Mouse (Mus musculus) kidney, adult 18-20 months (tissue): ENCODE data around the gene Nxph1.

Experiments used
- DNase-seq: peaks from one replicate; pipeline ENCODE4 v3.0.0; 2021

Nxph1 gene

GRCm38 (mm10) chr6:8948131-8948470 lies at the start of gene Nxph1:
Gene Nxph1 (plus strand): TSS chr6:8948431.
- DNase-seq, result no peak

GRCm38 (mm10) chr6:8900021-8900728 lies 48.1 kb upstream of the Nxph1 start:
- no peak for DNase-seq

- DNase-seq, result no peak
Measured at GRCm38 (mm10) chr6:8900729-8901122, 47.5 kb upstream of the Nxph1 start.

- DNase-seq, result no peak
Measured at GRCm38 (mm10) chr6:8907917-8908316, 40.3 kb upstream of the Nxph1 start.

GRCm38 (mm10) chr6:8913404-8913803 lies 34.8 kb upstream of the Nxph1 start:
- no peak for DNase-seq

GRCm38 (mm10) chr6:8914682-8915081 lies 33.5 kb upstream of the Nxph1 start:
- no peak for DNase-seq

- DNase-seq, result no peak
Measured at GRCm38 (mm10) chr6:8924481-8924880, 23.8 kb upstream of the Nxph1 start.

GRCm38 (mm10) chr6:8935241-8935640 lies 13.0 kb upstream of the Nxph1 start:
- no peak for DNase-seq

GRCm38 (mm10) chr6:8935705-8936104 lies 12.5 kb upstream of the Nxph1 start:
- no peak for DNase-seq

GRCm38 (mm10) chr6:8936168-8936567 lies 12.1 kb upstream of the Nxph1 start:
- no peak for DNase-seq

GRCm38 (mm10) chr6:8948471-8949411 lies 510 bp downstream of the Nxph1 start:
- peak; percentile 49 for DNase-seq

GRCm38 (mm10) chr6:8949665-8950201 lies 1.5 kb downstream of the Nxph1 start:
- peak; percentile 27 for DNase-seq

GRCm38 (mm10) chr6:8950611-8951325 lies 2.5 kb downstream of the Nxph1 start:
- DNase-seq, result no peak

- peak; percentile 74 for DNase-seq
Measured at GRCm38 (mm10) chr6:8951326-8951695, 3.1 kb downstream of the Nxph1 start.

GRCm38 (mm10) chr6:8951884-8952590 lies 3.8 kb downstream of the Nxph1 start:
- DNase-seq, result no peak

- DNase-seq, result no peak
Measured at GRCm38 (mm10) chr6:8955817-8956529, 7.7 kb downstream of the Nxph1 start.

- DNase-seq, result peak; percentile 4
Measured at GRCm38 (mm10) chr6:8956743-8957528, 8.7 kb downstream of the Nxph1 start.

GRCm38 (mm10) chr6:8957529-8957887 lies 9.3 kb downstream of the Nxph1 start:
- peak; percentile 38 for DNase-seq

- no peak for DNase-seq
Measured at GRCm38 (mm10) chr6:8958081-8958919, 10.1 kb downstream of the Nxph1 start.

GRCm38 (mm10) chr6:8959810-8960209 lies 11.6 kb downstream of the Nxph1 start:
- DNase-seq, result no peak
